Mouse (Mus musculus): ENCODE data around the gene Hspa1a. TPM values are rescaled to one million over a fixed set of nuclear protein-coding genes. Genes with fewer than 3 reads are reported as not detected.
A peak's percentile ranks its signal among the peaks of the same experiment; 100 is the strongest.
"Not testable (repeated sequence)": the region's sequence is repeated elsewhere in the genome, so short reads cannot be mapped to it uniquely, and the experiment has no call there.

Hspa1a gene
- polyA plus RNA-seq, 1 experiment: 1.9 TPM

- H3K4me3 ChIP-seq (replicated peaks; ENCODE audit: control insufficient read depth, low read depth, low read length): no peak overlapping the region
- TF ChIP-seq CTCF (IDR thresholded peaks at IDR 0.05; ENCODE audit: control insufficient read depth, insufficient read depth, low read length) (no peak), POLR2A (IDR thresholded peaks at IDR 0.05; ENCODE audit: borderline replicate concordance, control insufficient read depth, low read depth, low read length) (no peak)
- no peaks in the 10 kb centered on the region; the same call in 1 of the 2 replicates for H3K4me1 ChIP-seq (ENCODE audit: control insufficient read depth, insufficient read depth, low read length)
- WGBS: 37% methylated on average over 10 of the region's 10 CpGs
- no peak overlapping the region for H3K27ac ChIP-seq (ENCODE audit: control insufficient read depth, insufficient read depth, low read depth, low read length, poor library complexity)
Measured at GRCm38 (mm10) chr17:34950514-34951455, 21.2 kb downstream of the Hspa1a start.

GRCm38 (mm10) chr17:34949553-34949969 lies 22.4 kb downstream of the Hspa1a start:
- 62% methylated on average over 4 of the region's 4 CpGs for WGBS
- H3K4me1 ChIP-seq (ENCODE audit: control insufficient read depth, insufficient read depth, low read length): no peaks in the 10 kb centered on the region; the same call in 1 of the 2 replicates
- no peak overlapping the region for H3K27ac ChIP-seq (ENCODE audit: control insufficient read depth, insufficient read depth, low read depth, low read length, poor library complexity)
- TF ChIP-seq POLR2A (IDR thresholded peaks at IDR 0.05; ENCODE audit: borderline replicate concordance, control insufficient read depth, low read depth, low read length) (no peak), CTCF (IDR thresholded peaks at IDR 0.05; ENCODE audit: control insufficient read depth, insufficient read depth, low read length) (no peak)
- H3K4me3 ChIP-seq (replicated peaks; ENCODE audit: control insufficient read depth, low read depth, low read length): no peak overlapping the region

GRCm38 (mm10) chr17:34948721-34949552 lies 23.0 kb downstream of the Hspa1a start:
- WGBS: 69% methylated on average over 9 of the region's 9 CpGs
- not testable (repeated sequence) for H3K4me1 ChIP-seq (ENCODE audit: control insufficient read depth, insufficient read depth, low read length); H3K27ac ChIP-seq (ENCODE audit: control insufficient read depth, insufficient read depth, low read depth, low read length, poor library complexity); H3K4me3 ChIP-seq (replicated peaks; ENCODE audit: control insufficient read depth, low read depth, low read length)

GRCm38 (mm10) chr17:34947606-34948005 lies 24.4 kb downstream of the Hspa1a start:
- H3K4me1 ChIP-seq (ENCODE audit: control insufficient read depth, insufficient read depth, low read length): no peaks in the 10 kb centered on the region; the same call in 1 of the 2 replicates
- no peak overlapping the region for H3K27ac ChIP-seq (ENCODE audit: control insufficient read depth, insufficient read depth, low read depth, low read length, poor library complexity)
- H3K4me3 ChIP-seq (replicated peaks; ENCODE audit: control insufficient read depth, low read depth, low read length): no peak overlapping the region
- 28% methylated on average over 8 of the region's 8 CpGs for WGBS
- no peak for TF ChIP-seq POLR2A (IDR thresholded peaks at IDR 0.05; ENCODE audit: borderline replicate concordance, control insufficient read depth, low read depth, low read length)
- peak; percentile 27; the same call in 1 of the 2 replicates for TF ChIP-seq CTCF (IDR thresholded peaks at IDR 0.05; ENCODE audit: control insufficient read depth, insufficient read depth, low read length)

- Histone ChIP-seq H3K27ac (ENCODE audit: control insufficient read depth, insufficient read depth, low read depth, low read length, poor library complexity) (no peak overlapping the region), H3K4me1 (ENCODE audit: control insufficient read depth, insufficient read depth, low read length) (no peaks in the 10 kb centered on the region; the same call in 1 of the 2 replicates), H3K4me3 (replicated peaks; ENCODE audit: control insufficient read depth, low read depth, low read length) (no peak overlapping the region)
- WGBS: 86% methylated on average over 5 of the region's 5 CpGs
- TF ChIP-seq CTCF (IDR thresholded peaks at IDR 0.05; ENCODE audit: control insufficient read depth, insufficient read depth, low read length): no peak
- no peak for TF ChIP-seq POLR2A (IDR thresholded peaks at IDR 0.05; ENCODE audit: borderline replicate concordance, control insufficient read depth, low read depth, low read length)
Measured at GRCm38 (mm10) chr17:34946486-34947140, 25.3 kb downstream of the Hspa1a start.

GRCm38 (mm10) chr17:34944362-34944761 lies 27.6 kb downstream of the Hspa1a start:
- TF ChIP-seq CTCF (IDR thresholded peaks at IDR 0.05; ENCODE audit: control insufficient read depth, insufficient read depth, low read length): no peak
- TF ChIP-seq POLR2A (IDR thresholded peaks at IDR 0.05; ENCODE audit: borderline replicate concordance, control insufficient read depth, low read depth, low read length): no peak
- no peak overlapping the region for H3K27ac ChIP-seq (ENCODE audit: control insufficient read depth, insufficient read depth, low read depth, low read length, poor library complexity)
- H3K4me1 ChIP-seq (ENCODE audit: control insufficient read depth, insufficient read depth, low read length): no peaks in the 10 kb centered on the region; the same call in 1 of the 2 replicates
- no peak overlapping the region for H3K4me3 ChIP-seq (replicated peaks; ENCODE audit: control insufficient read depth, low read depth, low read length)

- peaks cover 2% of the 10 kb centered on the region; the same call in 1 of the 2 replicates for H3K4me1 ChIP-seq (ENCODE audit: control insufficient read depth, insufficient read depth, low read length)
- WGBS: 84% methylated on average over 4 of the region's 4 CpGs
- no peak overlapping the region for H3K27ac ChIP-seq (ENCODE audit: control insufficient read depth, insufficient read depth, low read depth, low read length, poor library complexity)
- H3K4me3 ChIP-seq (replicated peaks; ENCODE audit: control insufficient read depth, low read depth, low read length): no peak overlapping the region
- TF ChIP-seq POLR2A (IDR thresholded peaks at IDR 0.05; ENCODE audit: borderline replicate concordance, control insufficient read depth, low read depth, low read length): no peak
- TF ChIP-seq CTCF (IDR thresholded peaks at IDR 0.05; ENCODE audit: control insufficient read depth, insufficient read depth, low read length): no peak
Measured at GRCm38 (mm10) chr17:34943128-34943815, 28.7 kb downstream of the Hspa1a start.

All from bone marrow, adult 2 months (tissue).